Mouse (Mus musculus) megakaryocyte-erythroid progenitor cell, adult 5-6 weeks (primary cell): Measurements from ENCODE around the gene Mgrn1. TPM values are rescaled to one million over a fixed set of nuclear protein-coding genes. Genes with fewer than 3 reads are reported as not detected.

Experiments used
- ATAC-seq: replicated peaks from 2 replicates; pipeline ENCODE4 v1.8.0; 2016; ENCODE audit warnings: mild to moderate bottlenecking, inconsistent platforms; ENCODE audit not compliant: severe bottlenecking, poor library complexity, low FRiP score, low TSS enrichment
- total RNA-seq, 2 experiments: library from RNA; stranded (forward) in 1 of 2; stranded (reverse) in 1 of 2; fragments of 200-1000, 215-1000 nt in 1 of 2; fragments of >200 nt in 1 of 2; fragmentation: Nextera tagmentation in 1 of 2; gene quantifications; 2 replicates each; pipeline ENCODE4 v1.2.3; 2014 to 2017

Gene Mgrn1
- total RNA-seq, 2 experiments from 2014 or later: 13.3 to 16.0 TPM

DNA sequence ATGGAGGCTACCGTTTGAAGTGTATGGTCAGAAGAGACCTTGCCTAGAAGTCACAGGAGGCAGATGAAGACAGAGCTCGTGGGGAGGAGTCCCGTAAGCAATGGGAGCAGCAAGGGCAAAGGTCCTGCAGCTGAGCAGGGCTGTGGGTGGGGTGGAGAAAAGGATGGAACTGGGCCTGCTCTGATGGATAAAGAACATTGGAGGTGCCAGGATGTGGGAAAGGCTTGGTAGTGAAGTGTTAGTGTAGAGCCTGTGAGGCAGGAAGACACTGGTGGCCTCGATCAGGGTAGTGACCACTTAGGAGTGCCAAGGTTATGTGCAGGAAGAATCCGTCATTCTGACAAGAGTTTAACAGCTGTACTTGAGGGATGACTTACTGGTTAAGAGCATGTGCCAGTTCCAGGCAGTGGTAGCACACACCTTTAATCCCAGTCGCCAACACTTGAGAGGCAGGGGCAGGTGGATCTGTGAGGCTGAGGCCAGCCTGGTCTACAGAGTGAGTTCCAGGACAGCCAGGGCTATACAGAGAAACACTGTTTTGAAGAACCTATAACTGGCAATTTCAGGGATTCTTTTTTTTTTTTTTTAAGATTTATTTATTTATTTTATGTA, 17.5 kb downstream of the Mgrn1 start:
- ATAC-seq: no peak

DNA sequence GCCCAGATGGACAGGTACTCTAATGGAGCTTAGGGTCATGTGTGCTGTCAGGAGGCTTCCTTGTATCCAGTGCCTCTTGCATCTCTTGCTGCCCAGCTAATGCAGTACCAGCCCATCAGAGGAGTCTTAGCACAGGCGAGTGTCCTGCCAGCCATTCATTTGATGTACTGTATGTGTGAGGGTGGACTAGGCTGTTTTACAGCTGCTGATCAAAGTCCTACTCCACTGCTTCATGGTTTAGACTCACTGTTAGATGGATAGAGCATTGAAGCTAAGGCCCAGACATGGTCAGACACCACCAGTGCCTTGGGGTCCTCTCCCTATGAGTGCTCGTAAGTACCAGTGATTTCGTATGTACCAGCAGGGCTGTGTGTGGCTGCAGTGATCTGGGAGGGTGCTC, 18.8 kb downstream of the Mgrn1 start:
- ATAC-seq: no peak

DNA sequence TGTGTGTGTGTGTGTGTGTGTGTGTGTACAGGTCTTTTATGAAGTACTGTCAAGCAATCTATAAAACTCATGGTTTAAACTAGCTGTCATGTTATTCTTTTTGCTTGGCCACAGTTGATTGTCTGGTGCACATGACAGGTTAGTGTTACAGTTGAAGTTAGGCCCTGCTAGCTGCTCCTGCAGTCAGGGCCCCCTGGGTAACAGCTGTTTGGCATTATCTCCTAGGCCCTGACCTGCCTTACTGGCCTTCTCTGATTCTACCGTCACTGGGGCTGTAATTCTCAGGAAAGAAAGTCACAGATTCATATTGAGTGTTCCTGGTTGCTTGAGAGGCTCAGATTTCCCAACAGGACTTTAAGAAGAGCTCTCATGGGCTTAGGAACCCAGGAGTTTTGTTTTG, 19.5 kb downstream of the Mgrn1 start:
- no peak for ATAC-seq

DNA sequence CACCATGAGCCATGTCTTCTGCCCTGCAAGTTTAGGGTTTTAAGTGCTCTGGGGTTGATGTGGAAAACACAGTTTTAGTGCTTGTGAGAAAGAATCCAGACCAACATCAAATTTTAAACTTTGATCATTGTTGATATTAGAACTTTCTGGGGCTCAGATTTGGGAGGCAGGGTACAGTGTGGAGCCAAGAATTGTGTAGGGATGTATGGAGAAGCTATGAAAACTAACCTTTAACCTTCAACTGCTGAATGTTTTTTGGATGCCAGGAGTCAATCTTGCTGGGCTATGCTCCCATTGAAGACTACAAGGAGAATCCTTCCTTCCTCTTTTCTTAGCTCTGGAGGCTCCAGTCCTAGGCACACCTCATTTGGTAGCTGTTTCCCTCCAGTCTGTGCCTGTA, 20.5 kb downstream of the Mgrn1 start:
- no peak for ATAC-seq

DNA sequence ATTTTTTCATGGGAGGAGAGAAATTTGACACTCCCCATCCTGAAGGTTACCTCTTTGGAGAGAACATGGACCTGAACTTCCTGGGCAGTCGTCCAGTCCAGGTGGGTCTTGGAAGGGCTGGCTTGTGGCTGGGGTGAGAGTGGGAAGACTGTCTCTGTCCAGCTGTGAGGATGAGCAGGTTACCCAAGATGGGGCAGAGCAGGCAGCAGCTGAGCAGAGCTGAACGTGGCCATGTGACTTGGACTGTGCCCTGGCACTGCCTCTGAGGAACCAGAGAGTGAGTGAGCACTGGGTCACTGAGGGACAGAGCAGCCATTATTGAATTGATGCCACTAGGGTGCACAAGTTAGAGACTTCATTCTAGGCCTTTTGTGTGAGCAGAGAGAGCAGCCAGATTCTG, 21.3 kb downstream of the Mgrn1 start:
- no peak for ATAC-seq

DNA sequence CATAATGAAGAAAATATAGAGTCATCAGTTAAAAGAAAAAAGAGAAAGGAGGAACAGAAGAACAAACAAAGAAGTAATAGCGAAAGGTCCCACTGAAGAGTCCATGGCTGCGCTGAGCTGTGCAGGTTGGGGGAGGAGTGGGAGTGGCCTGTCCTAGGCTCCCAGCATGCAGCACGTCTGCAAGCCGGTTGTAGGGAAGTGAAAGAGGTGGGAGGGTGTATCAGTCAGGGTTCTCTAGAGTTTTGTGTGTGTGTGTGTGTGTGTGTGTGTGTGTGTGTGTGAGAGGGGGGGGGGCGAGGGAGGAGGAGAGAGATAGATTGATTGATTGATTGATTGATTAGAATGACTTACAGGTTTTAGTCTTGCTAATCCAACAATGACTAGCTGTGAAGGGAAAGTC, 21.9 kb downstream of the Mgrn1 start:
- ATAC-seq: peak; percentile 71

GRCm38 (mm10) chr16:4909745-4910144, 23.7 kb downstream of the Mgrn1 start:
- ATAC-seq: no peak

DNA sequence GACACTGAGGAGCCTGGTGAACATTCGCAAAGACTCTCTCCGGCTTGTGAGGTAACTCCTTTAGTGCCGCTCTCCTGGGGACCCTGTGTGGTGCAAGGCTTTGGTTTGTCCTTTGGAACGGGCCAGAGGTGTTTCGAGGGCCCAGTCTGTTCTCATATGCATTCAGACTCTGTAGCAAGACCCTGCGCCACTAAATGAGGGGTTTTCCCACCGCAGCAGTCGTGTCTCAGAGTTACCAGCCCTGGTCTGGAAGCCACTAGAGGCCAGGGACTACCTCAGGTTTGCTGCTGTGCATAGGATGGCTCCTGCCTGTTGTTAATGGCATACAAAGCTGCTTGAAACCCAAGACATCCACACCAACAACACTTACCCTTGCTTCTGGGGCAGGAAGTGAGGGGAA, 24.7 kb downstream of the Mgrn1 start:
- ATAC-seq: no peak

DNA sequence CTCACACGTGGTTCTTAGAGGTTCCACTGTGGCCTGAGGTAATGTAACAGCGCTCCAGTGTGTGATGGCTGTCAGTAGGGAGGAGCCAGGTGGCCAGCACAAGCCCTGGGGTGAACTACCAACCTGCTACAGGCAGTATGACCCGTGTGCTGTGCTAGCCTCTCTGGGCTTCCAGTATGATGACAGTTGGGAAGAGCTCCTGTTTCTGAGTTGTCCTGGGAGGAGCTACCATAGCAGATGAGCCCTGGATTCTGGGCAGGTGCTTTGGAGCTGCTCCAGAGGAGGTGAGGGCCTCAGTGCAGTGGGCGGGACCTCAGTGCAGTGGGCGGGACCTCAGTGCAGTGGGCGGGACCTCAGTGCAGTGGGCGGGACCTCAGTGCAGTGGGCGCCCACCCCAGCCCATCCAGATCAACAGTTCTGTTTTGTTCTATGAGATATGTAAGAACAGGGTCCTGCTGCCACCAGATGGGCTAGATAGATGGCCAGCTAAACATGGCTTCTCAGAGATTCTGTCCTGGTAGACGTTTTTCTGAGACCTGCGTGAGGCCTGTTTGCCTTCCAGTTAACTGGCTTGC, 26.1 kb downstream of the Mgrn1 start:
- ATAC-seq: peak; percentile 58; the same call in 1 of the 2 replicates

DNA sequence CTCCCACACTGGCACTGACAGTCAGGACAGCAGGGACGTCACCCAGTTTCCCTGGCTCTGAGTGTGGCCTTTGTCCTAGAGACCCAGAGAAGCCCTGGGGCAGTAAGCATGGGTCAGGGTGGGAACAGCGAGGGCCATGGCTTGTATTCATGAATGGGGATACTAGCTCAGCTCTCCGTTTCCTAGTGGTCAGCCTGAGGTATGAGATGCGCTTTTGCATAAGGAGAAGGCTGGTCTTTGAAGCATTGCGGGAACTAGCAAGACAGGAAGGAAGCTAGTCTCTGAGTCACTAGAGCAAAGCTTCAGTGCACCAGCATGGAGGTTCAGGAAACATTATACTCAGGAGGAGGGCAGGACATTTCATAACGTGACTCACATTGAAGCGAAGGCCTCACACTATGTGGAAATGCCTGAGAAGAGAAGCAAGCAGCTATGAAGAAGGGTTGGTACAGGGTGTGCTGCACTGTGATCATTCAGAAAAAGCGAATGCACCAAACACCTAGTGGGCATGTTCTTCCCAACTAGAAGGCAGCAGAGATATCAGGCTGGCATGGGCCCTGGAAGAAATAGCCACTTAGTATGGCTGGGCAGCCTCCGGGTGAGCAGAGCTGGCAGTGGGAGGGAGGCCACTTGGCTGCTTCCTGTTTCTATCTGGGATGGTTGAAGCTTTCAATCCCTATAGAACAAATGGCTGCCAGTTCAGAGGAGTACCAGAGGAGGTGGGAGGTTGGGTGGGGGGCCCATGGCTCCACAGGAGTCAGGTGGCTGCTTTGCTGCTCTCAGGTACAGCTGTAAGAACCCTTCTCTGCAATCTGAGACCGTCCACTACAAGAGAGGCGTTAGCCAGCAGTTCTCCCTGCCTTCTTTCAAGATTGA, 27.1 kb downstream of the Mgrn1 start:
- no peak for ATAC-seq

DNA sequence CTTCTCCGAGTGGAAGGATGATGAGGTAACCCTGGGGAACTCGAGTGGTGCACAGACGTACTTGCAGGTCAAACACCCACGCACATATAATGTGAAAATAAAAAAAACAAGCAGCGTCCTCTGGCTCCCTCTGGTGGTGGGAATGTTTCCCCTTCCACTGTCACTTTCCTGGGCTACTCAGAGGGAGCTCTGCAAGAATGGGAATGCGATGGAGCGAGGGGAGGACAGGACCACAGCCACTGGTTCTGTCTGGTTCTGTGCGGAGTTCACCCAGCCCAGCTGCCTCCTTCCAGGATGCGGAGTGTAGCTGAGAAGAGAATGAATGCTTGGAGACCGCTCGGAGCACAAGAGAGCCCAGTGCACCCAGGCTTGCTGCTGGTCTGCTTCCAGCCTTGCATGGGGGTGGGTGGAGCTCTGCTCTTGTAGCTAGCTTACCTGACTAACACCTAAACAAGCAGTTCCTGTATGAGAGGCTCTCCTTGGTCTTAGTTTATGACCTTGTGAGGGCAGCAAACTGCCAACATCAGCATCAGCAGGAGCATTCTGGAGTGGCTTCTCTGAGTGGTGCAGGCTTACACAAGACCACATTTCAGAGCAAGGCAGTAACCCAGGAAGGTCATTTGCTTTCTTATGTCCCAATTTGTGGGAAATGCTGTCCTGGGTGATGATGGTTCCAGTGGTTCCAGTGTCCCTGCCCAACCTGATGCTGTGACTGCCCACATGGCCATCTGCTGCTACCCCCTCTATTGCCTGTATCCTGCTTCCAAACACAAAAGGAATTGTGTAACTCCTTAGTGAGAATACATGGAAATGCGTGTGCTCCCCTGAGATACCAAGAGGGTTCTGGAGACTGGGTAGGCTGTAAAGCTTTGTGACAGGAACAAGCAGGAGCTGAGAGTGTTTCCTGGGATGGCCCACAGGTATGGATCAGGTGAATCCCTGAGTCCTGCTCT, 28.0 kb downstream of the Mgrn1 start:
- peak; percentile 69 for ATAC-seq

DNA sequence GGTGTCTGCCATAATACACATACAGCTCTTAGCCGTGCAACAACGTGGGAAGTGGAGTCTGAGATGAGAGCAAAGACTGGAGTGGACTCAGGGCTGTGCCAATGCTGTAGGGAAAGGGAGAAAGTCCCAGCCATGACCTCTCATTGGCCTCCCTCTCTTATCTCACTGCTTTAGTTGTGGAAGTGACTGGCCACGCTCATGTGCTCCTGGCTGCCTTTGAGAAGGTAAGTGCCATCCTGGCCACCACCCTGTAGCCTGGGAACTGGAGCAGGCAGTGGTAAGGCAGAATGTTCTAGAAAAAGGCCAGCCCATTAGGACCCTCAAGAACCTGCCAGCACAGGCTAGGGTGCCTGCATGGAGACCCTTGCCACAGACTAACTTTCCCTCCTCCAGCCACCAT, 29.9 kb downstream of the Mgrn1 start:
- ATAC-seq: no peak

DNA sequence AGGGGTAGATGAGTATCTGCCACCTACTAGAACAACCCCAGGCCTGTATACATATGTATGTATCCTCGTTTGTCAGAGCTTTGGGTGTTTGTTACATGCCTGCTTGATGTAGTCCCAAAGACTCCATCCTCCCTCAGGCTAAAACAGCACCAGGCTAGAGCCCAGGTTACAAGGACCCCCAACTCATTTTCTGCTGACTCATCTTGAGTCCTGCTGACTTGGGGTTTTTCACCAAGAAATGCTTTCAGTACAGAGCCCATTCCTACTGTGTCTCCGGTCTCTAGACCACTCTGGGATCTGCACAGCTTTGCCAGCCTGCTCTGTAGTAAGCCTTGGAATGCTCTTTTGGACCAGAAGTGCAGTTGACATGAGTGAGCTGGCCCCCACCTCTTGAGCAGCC, 30.6 kb downstream of the Mgrn1 start:
- no peak for ATAC-seq

DNA sequence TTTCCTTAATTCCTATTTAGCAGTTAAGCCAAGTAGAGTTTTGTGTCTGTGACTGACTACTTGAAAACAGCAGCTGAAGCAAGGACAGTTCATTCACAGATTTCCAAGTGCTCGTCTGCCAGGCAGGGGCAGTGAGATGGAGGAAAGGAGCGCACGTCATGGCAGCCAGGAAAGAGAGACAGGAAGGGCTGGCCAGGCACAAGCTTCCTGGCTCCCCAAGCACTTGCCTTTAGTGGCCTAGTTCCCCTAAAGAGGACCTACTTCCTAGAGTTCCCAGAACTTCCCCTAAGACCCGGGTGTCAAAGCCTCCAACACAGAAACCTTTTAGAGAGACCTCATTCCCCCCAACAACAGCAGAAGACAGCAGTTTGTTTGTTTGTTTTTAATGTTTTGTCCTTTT, 34.5 kb downstream of the Mgrn1 start:
- no peak for ATAC-seq

DNA sequence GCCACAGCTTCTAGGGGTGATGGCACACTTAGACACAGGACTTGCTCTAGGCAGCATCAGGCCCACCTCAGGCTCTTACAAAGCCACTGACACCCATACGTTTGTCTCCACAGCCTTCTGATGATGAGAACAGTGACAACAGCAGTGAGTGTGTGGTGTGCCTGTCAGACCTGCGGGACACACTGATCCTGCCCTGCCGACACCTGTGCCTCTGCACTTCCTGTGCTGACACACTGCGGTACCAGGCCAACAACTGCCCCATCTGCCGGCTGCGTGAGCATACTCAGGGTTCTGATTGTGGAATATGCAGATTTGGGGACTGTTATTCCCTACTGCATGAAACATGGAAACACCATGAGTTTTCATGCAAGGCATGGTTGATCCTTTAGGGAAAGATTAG, 36.4 kb downstream of the Mgrn1 start:
- ATAC-seq: no peak

- no peak for ATAC-seq
These were observed 37.9 kb downstream of the Mgrn1 start for GRCm38 (mm10) chr16:4923996-4924395.

GRCm38 (mm10) chr16:4927967-4928366, 41.9 kb downstream of the Mgrn1 start:
- ATAC-seq: no peak

DNA sequence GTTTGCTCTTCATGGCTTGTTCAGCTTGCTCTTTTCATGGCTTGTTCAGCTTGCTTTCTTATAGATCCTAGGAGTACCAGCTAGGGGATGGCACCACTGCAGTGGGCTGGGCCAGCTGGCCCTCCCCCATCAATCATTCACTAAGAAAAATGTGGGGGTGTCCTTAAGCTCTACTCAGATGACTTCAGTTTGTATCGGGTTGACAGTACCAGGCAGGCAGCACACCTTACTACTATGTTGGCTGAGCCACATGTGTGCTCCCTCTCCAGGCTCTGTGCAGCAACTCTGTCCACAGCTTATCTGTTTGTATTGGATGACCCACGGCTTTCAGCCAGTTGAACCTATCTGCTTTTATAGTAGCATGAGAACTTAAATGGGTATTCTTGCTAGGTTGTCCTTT, 42.4 kb downstream of the Mgrn1 start:
- no peak for ATAC-seq

- no peak for ATAC-seq
These were observed 46.4 kb downstream of the Mgrn1 start for GRCm38 (mm10) chr16:4932429-4932828.

DNA sequence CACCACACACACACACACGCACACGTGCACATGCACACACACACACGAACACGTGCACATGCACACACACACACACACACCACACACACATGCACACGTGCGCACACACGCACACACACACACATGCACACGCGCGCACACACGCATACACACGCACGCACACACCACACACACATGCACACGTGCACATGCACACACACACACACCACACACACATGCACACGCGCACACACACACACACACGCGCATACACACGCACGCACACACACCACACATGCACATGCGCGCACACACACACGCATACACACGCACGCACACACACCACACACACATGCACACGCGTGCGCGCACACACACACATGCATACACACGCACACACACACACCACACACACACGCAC, 49.4 kb downstream of the Mgrn1 start:
- ATAC-seq: no peak
